Mouse (Mus musculus): Measurements from ENCODE around the gene Plekhm1. TPM values are rescaled to one million over a fixed set of nuclear protein-coding genes. Genes with fewer than 3 reads are reported as not detected.
A peak's percentile ranks its signal among the peaks of the same experiment; 100 is the strongest.
"Not testable (repeated sequence)": the region's sequence is repeated elsewhere in the genome, so short reads cannot be mapped to it uniquely, and the experiment has no call there.

The Plekhm1 gene
- total and polyA plus RNA-seq, 3 experiments = 3.4 to 10.0 TPM; not detected in 1

DNA sequence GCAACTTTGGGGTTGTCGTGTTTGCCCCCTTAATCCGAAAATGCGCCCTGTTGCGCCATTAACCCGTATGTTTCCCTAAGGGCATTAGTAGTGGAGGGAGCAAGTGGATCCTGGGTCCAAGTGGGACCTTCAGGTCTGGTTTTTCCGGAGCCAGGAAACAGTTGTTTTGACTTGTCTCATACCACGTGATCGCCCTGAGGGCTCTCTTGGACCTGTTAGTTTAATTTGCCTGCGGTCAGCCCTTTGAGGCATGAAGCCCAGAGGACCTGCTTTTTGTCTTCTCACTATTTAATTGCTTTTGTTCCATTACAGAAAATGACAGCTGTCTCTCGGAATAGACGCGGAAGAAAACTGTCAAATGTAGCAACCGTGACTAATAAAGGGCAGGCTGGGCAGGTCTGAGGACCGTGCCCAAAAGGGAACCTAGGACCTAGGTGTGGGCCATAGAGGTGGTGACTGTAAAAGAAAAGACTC, 500 bp upstream of the Plekhm1 start:
- no peaks in the 10 kb centered on the region for H3K9me3 ChIP-seq (replicated peaks; ENCODE audit: insufficient read depth, low read length)
- DNase-seq (ENCODE audit: low read depth, low spot score) = no peak
- peaks cover 2 to 15% of the 10 kb centered on the region in 2 experiments; a peak in 2 of 4 replicates for H3K27me3 ChIP-seq (ENCODE audit: control insufficient read depth in 1 of 2, insufficient read depth in 2 of 2, low read length in 2 of 2)
- peaks cover 21% of the 10 kb centered on the region for H3K79me2 ChIP-seq (ENCODE audit: control insufficient read depth, insufficient read depth, low read length, poor library complexity)
- peaks cover 2 to 11% of the 10 kb centered on the region in 2 experiments; a peak in 2 of 4 replicates for H3K4me1 ChIP-seq (ENCODE audit: control insufficient read depth in 1 of 2, insufficient read depth in 2 of 2, low read length in 2 of 2)
- H3K36me3 ChIP-seq (ENCODE audit: control insufficient read depth in 1 of 2, insufficient read depth in 2 of 2, low read length in 2 of 2) = peaks cover 0 to 12% of the 10 kb centered on the region in 2 experiments
- peak overlapping the region; percentile 64 for H3K9ac ChIP-seq (ENCODE audit: control insufficient read depth, low read depth, low read length, poor library complexity, severe bottlenecking)
- H3K27ac ChIP-seq (ENCODE audit: control insufficient read depth, low read depth, low read length) = no peak overlapping the region
- H3K4me3 ChIP-seq (ENCODE audit: control insufficient read depth in 1 of 2, insufficient read depth in 1 of 2, low read depth in 2 of 2, low read length in 2 of 2) = peak overlapping the region; percentile 82
- 0 out of 2 replicates have a peak, but pooled peaks have one; percentile 5 for TF ChIP-seq BHLHE40 (IDR thresholded peaks at IDR 0.05; ENCODE audit: borderline replicate concordance, low read depth, low read length)
- TF ChIP-seq RCOR1 (IDR thresholded peaks at IDR 0.05; ENCODE audit: low read depth, low read length) = no peak
- 0 out of 2 replicates have a peak, but pooled peaks have one; percentile 1 for TF ChIP-seq SIN3A (IDR thresholded peaks at IDR 0.05; ENCODE audit: low read length)

DNA sequence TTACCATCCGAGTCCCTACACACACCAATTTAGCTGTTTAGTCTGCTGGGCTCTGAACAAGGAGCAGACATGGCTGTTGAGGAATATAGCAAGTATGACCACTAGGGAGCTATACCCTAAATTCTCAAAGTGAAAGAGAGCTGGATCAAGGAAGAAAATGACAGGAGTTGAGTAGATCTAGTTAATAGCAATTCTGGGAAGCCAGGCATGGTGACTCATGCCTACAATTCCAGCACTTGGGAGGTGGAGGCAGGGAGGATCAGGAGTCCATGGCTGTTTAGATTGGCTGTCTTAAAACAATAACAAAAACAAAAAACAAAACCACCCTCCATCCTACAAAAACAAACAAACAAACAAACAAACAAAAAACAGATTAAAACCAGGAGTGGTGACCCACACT, 1.2 kb downstream of the Plekhm1 start:
- peak overlapping the region in 1 of 2 experiments; percentile 96; a peak in 1 of 4 replicates for H3K4me3 ChIP-seq (ENCODE audit: control insufficient read depth in 1 of 2, insufficient read depth in 1 of 2, low read depth in 2 of 2, low read length in 2 of 2)
- peak; percentile 44 for DNase-seq (ENCODE audit: low read depth, low spot score)
- H3K9me3 ChIP-seq (replicated peaks; ENCODE audit: insufficient read depth, low read length) = no peaks in the 10 kb centered on the region
- peaks cover 0 to 12% of the 10 kb centered on the region in 2 experiments for H3K36me3 ChIP-seq (ENCODE audit: control insufficient read depth in 1 of 2, insufficient read depth in 2 of 2, low read length in 2 of 2)
- peaks cover 21% of the 10 kb centered on the region for H3K79me2 ChIP-seq (ENCODE audit: control insufficient read depth, insufficient read depth, low read length, poor library complexity)
- no peak for TF ChIP-seq POLR2AphosphoS5 (IDR thresholded peaks at IDR 0.05; ENCODE audit: borderline replicate concordance, low read depth, low read length)
- no peak for TF ChIP-seq MYB (IDR thresholded peaks at IDR 0.05; ENCODE audit: low read depth, low read length)
- no peak for TF ChIP-seq CHD2 (IDR thresholded peaks at IDR 0.05; ENCODE audit: low read length)
- no peak for TF ChIP-seq USF2 (IDR thresholded peaks at IDR 0.05; ENCODE audit: borderline replicate concordance in 1 of 2, insufficient read depth in 1 of 2, low read depth in 1 of 2, low read length in 2 of 2)
- peaks cover 2 to 11% of the 10 kb centered on the region in 2 experiments; a peak in 2 of 4 replicates for H3K4me1 ChIP-seq (ENCODE audit: control insufficient read depth in 1 of 2, insufficient read depth in 2 of 2, low read length in 2 of 2)
- peak overlapping the region; percentile 90; the same call in 1 of the 2 replicates for H3K9ac ChIP-seq (ENCODE audit: control insufficient read depth, low read depth, low read length, poor library complexity, severe bottlenecking)
- H3K27ac ChIP-seq (ENCODE audit: control insufficient read depth, low read depth, low read length) = no peak overlapping the region
- peaks cover 2 to 13% of the 10 kb centered on the region in 2 experiments; a peak in 1 of 4 replicates for H3K27me3 ChIP-seq (ENCODE audit: control insufficient read depth in 1 of 2, insufficient read depth in 2 of 2, low read length in 2 of 2)

DNA sequence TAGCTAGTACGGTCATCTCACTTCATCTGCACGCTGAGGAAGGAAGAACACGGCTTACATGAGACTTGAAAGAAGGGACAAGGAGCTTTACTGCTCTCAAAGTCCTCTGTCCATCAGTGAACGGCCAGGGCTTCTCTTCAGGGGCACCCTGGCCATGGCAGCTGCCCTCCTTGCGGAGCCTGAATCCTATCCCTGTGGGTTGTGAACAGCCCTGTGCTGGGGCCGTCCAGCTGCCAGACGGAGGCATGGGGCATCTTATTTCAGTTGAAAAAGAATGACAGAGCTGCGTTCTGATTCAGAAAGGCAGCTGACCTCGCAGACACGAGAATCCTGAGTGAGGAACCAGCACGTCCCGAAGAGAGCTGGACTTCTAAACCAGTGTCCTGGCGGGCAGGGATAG, 3.6 kb downstream of the Plekhm1 start:
- TF ChIP-seq ELF1 (IDR thresholded peaks at IDR 0.05; ENCODE audit: low read depth, low read length) (no peak), ETS1 (IDR thresholded peaks at IDR 0.05; ENCODE audit: low read depth, low read length) (no peak), SIN3A (IDR thresholded peaks at IDR 0.05; ENCODE audit: low read length) (no peak)
- H3K4me1 ChIP-seq (ENCODE audit: control insufficient read depth in 1 of 2, insufficient read depth in 2 of 2, low read length in 2 of 2) = peaks cover 2 to 11% of the 10 kb centered on the region in 2 experiments; a peak in 2 of 4 replicates
- H3K27ac ChIP-seq (ENCODE audit: control insufficient read depth, low read depth, low read length) = no peak overlapping the region

DNA sequence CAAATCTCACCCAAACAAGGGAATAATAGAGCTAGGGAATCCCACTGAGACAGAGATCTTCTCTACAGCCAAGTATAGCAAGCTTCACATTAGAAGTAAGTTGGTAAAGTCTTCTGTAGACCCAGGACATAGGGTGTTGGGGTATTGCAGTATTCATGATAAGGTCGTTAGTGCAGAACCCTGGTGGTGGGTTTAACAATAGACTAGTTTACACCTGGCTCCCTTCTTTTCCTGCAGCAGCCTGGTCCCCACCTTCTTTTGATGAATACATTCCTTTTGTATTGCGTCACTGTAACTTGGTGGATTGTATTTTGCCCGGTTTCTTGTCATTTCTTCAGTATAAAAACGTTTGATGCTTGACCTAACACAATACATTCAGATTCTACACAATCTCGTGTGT, 5.4 kb downstream of the Plekhm1 start:
- H3K36me3 ChIP-seq (ENCODE audit: control insufficient read depth in 1 of 2, insufficient read depth in 2 of 2, low read length in 2 of 2); H3K27me3 ChIP-seq (ENCODE audit: control insufficient read depth in 1 of 2, insufficient read depth in 2 of 2, low read length in 2 of 2); H3K9ac ChIP-seq (ENCODE audit: control insufficient read depth, low read depth, low read length, poor library complexity, severe bottlenecking); H3K9me3 ChIP-seq (replicated peaks; ENCODE audit: insufficient read depth, low read length); H3K4me3 ChIP-seq (ENCODE audit: control insufficient read depth in 1 of 2, insufficient read depth in 1 of 2, low read depth in 2 of 2, low read length in 2 of 2); DNase-seq (ENCODE audit: low read depth, low spot score); H3K27ac ChIP-seq (ENCODE audit: control insufficient read depth, low read depth, low read length); H3K4me1 ChIP-seq (ENCODE audit: control insufficient read depth in 1 of 2, insufficient read depth in 2 of 2, low read length in 2 of 2): not testable (repeated sequence)
- H3K79me2 ChIP-seq (ENCODE audit: control insufficient read depth, insufficient read depth, low read length, poor library complexity) = peaks cover 18% of the 10 kb centered on the region

More for the DNA sequence above, 3.6 kb downstream of the Plekhm1 start:
- peaks cover 21% of the 10 kb centered on the region for H3K79me2 ChIP-seq (ENCODE audit: control insufficient read depth, insufficient read depth, low read length, poor library complexity)
- H3K36me3 ChIP-seq (ENCODE audit: control insufficient read depth in 1 of 2, insufficient read depth in 2 of 2, low read length in 2 of 2) = peaks cover 5 to 12% of the 10 kb centered on the region in 2 experiments
- no peak for DNase-seq (ENCODE audit: low read depth, low spot score)
- no peaks in the 10 kb centered on the region for H3K9me3 ChIP-seq (replicated peaks; ENCODE audit: insufficient read depth, low read length)
- no peaks in the 10 kb centered on the region for H3K27me3 ChIP-seq (ENCODE audit: control insufficient read depth in 1 of 2, insufficient read depth in 2 of 2, low read length in 2 of 2)
- no peak overlapping the region for H3K9ac ChIP-seq (ENCODE audit: control insufficient read depth, low read depth, low read length, poor library complexity, severe bottlenecking)
- H3K4me3 ChIP-seq (ENCODE audit: control insufficient read depth in 1 of 2, insufficient read depth in 1 of 2, low read depth in 2 of 2, low read length in 2 of 2) = no peak overlapping the region

Data from MEL (cell line).